Mouse (Mus musculus): ENCODE data around the gene Mrpl42.
A peak's percentile ranks its signal among the peaks of the same experiment; 100 is the strongest.

DNA sequence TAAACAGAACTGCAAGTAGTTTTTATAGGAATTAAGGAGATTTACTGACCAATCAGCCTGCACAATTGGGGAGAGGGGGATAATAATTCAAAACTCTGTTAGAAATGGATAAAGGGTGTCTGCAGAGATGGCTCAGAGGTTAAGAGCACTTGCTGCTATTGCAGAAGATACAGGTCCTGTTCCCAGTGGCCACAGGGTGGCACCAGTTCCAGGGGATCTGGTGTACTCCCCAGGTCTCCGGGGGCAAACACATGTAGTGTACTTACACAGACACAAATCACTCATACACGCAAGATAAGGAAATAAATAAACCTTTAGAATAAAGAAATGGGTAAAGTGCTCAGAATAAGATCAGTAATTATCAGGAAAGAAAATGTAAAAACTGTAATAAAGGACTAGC lies 12.1 kb downstream of the Mrpl42 start:
- TF ChIP-seq CTCF (conservative IDR thresholded peaks at IDR 0.05; ENCODE audit: low read length) (peak; percentile 14; the same call in 1 of the 2 replicates), NANOG (IDR thresholded peaks at IDR 0.05; ENCODE audit: borderline replicate concordance, low read length) (no peak), POU5F1 (IDR thresholded peaks at IDR 0.05; ENCODE audit: borderline replicate concordance, low read length) (no peak)

All from E14TG2a.4 (cell line).